Mouse (Mus musculus) small intestine, adult 2 months (tissue): ENCODE data around the gene Spred1.

Experiments used
- CTCF ChIP-seq: fragments of 200-500 bp; IDR thresholded peaks from 2 replicates; pipeline ENCODE4 v1.5.1; 2012; ENCODE audit warnings: low read depth, mild to moderate bottlenecking, control low read depth, inconsistent platforms, low read length, moderate library complexity, mixed read lengths; ENCODE audit not compliant: insufficient replicate concordance, insufficient read length; ENCODE audit errors: extremely low read depth
- POLR2A ChIP-seq: fragments of 200-500 bp; IDR thresholded peaks from 2 replicates; pipeline ENCODE4 v1.6.1; 2012; ENCODE audit warnings: low read depth, mild to moderate bottlenecking, control low read depth, inconsistent platforms, low read length, moderate library complexity

- TF ChIP-seq POLR2A, result no peak
- no peak for TF ChIP-seq CTCF
Measured at GRCm38 (mm10) chr2:117113762-117114161, 7.4 kb upstream of the Spred1 start.
